8 mouse cellular contexts compared by ENCODE assay signal in the genomic region with DNA sequence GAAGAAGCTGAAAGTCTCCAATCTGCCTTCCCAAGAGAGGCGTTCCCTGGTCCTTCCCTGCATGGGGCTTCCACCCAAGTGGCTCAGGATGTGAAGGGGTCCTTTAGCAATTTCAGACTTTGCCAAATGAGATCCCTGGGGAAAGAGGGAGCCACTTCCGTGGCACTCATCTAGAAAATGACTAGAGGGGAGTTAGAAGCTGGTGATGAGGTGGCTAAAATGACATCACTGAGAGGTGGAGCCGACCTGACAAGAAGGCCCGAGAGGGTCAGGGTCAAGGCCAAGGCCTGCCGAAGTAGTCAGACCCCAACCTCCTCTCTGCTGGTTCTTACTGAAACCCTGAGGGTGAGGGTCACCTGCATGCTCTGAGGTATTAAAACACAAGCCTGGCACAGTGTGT. TPM values are rescaled to one million over a fixed set of nuclear protein-coding genes. Genes with fewer than 3 reads are reported as not detected.
A peak's percentile ranks its signal among the peaks of the same experiment; 100 is the strongest.
DNase-seq lines count a peak whose midpoint lies in the region; ATAC-seq and TF ChIP-seq lines count a peak whose summit lies in the region.

No protein-coding gene starts in this region.

- peaks cover 34% of the 10 kb centered on the region for H3K4me1 ChIP-seq in heart, embryonic 15.5 days (replicated peaks)
- peaks cover 3% of the 10 kb centered on the region; the same call in 1 of the 2 replicates for H3K4me1 ChIP-seq in lung, postnatal 0 days (ENCODE audit: insufficient read depth, low read depth, low read length)

- DNase-seq in cerebellum, adult 11-12 months = peak; percentile 64
- no peak for DNase-seq in cerebellum, postnatal 36 days
- peak; percentile 43 for DNase-seq in NIH3T3 (ENCODE audit: low read depth)
- no peak for DNase-seq in lung, postnatal 0 days (ENCODE audit: low spot score)
- no peak for DNase-seq in spleen, postnatal 10 days (ENCODE audit: low spot score in 2 of 2)
- no peak for DNase-seq in testis, postnatal 10 days (ENCODE audit: low spot score)
- no peak for DNase-seq in layer of hippocampus, postnatal 10 days (ENCODE audit: low spot score in 2 of 2)

- H3K4me3 ChIP-seq in heart, embryonic 15.5 days = peak overlapping the region; percentile 80
- H3K4me3 ChIP-seq in lung, postnatal 0 days (ENCODE audit: low read depth, low read length) = peak overlapping the region; percentile 76

- ATAC-seq in heart, embryonic 15.5 days (replicated peaks; ENCODE audit: insufficient number of reproducible peaks, insufficient read depth, low FRiP score, low read depth) = no peak
- no peak for ATAC-seq in lung, postnatal 0 days

- H3K9me3 ChIP-seq in heart, embryonic 15.5 days (replicated peaks) = no peaks in the 10 kb centered on the region
- H3K9me3 ChIP-seq in lung, postnatal 0 days (ENCODE audit: low read length) = no peaks in the 10 kb centered on the region

- H3K9ac ChIP-seq in heart, embryonic 15.5 days = peak overlapping the region; percentile 82; the same call in 1 of the 2 replicates
- peak overlapping the region; percentile 71; the same call in 1 of the 2 replicates for H3K9ac ChIP-seq in lung, postnatal 0 days (replicated peaks; ENCODE audit: low read depth)

- H3K27me3 ChIP-seq in heart, embryonic 15.5 days = peaks cover 7% of the 10 kb centered on the region; the same call in 1 of the 2 replicates
- H3K27me3 ChIP-seq in lung, postnatal 0 days (replicated peaks; ENCODE audit: insufficient read depth, low read length) = no peaks in the 10 kb centered on the region

- TF ChIP-seq EP300 in lung, postnatal 0 days (IDR thresholded peaks at IDR 0.05) = no peak

- H3K27ac ChIP-seq in heart, embryonic 15.5 days = 0 out of 2 replicates have a peak overlapping the region, but pooled peaks have one; percentile 58
- 0 out of 2 replicates have a peak overlapping the region, but pooled peaks have one; percentile 69 for H3K27ac ChIP-seq in lung, postnatal 0 days (ENCODE audit: low read length)

- no peak for TF ChIP-seq CTCF in lung, postnatal 0 days (IDR thresholded peaks at IDR 0.05)

- H3K36me3 ChIP-seq in heart, embryonic 15.5 days = no peaks in the 10 kb centered on the region
- H3K36me3 ChIP-seq in lung, postnatal 0 days (ENCODE audit: insufficient read depth, low read length) = no peaks in the 10 kb centered on the region

- peak overlapping the region; percentile 93 for H3K4me2 ChIP-seq in heart, embryonic 15.5 days
- H3K4me2 ChIP-seq in lung, postnatal 0 days (replicated peaks; ENCODE audit: low read depth, low read length) = peak overlapping the region; percentile 90

- WGBS in heart, embryonic 15.5 days = 23% methylated on average over 5 of the region's 5 CpGs
- 17% methylated on average over 5 of the region's 5 CpGs for WGBS in lung, postnatal 0 days

RNA-seq across cellular contexts. Expression of a gene that starts 1.2 kb away (rescaled TPM):
- 6.3 and 11.1 TPM in 2 replicates for polyA plus RNA-seq in heart, embryonic 15.5 days (2015; fragmentation: Nextera tagmentation; extraction: Ambion mirVana)
- 14.0 and 15.8 TPM in 2 replicates for polyA plus RNA-seq in lung, postnatal 0 days (2015; fragmentation: Nextera tagmentation; extraction: Ambion mirVana)
- total RNA-seq in layer of hippocampus, postnatal 10 days (2021) = 10 to 100 TPM; 18.4 to 19.1 TPM

RNA-seq across cellular contexts. Expression of a gene that starts 15.3 kb away (rescaled TPM):
- 7.6 and 11.2 TPM in 2 replicates for polyA plus RNA-seq in heart, embryonic 15.5 days (2015; fragmentation: Nextera tagmentation; extraction: Ambion mirVana)
- 16.0 and 17.9 TPM in 2 replicates for polyA plus RNA-seq in lung, postnatal 0 days (2015; fragmentation: Nextera tagmentation; extraction: Ambion mirVana)
- total RNA-seq in layer of hippocampus, postnatal 10 days (2021) = 10 to 100 TPM; 78.0 to 79.3 TPM

RNA-seq across cellular contexts. Expression of a gene that starts 20.7 kb away (rescaled TPM):
- 163 and 167 TPM in 2 replicates for polyA plus RNA-seq in heart, embryonic 15.5 days (2015; fragmentation: Nextera tagmentation; extraction: Ambion mirVana)
- 154 and 180 TPM in 2 replicates for polyA plus RNA-seq in lung, postnatal 0 days (2015; fragmentation: Nextera tagmentation; extraction: Ambion mirVana)
- total RNA-seq in layer of hippocampus, postnatal 10 days (2021) = 10 to 100 TPM; 86.3 to 96.3 TPM

RNA-seq across cellular contexts. Expression of a gene that starts 36.9 kb away (rescaled TPM):
- 1,570 and 2,168 TPM in 2 replicates for polyA plus RNA-seq in heart, embryonic 15.5 days (2015; fragmentation: Nextera tagmentation; extraction: Ambion mirVana)
- polyA plus RNA-seq in lung, postnatal 0 days (2015; fragmentation: Nextera tagmentation; extraction: Ambion mirVana) = 669 and 721 TPM in 2 replicates
- total RNA-seq in layer of hippocampus, postnatal 10 days (2021) = 100 to 1,000 TPM; 406 to 440 TPM

RNA-seq across cellular contexts. Expression of a gene that starts 37.0 kb away (rescaled TPM):
- 11.5 and 14.7 TPM in 2 replicates for polyA plus RNA-seq in heart, embryonic 15.5 days (2015; fragmentation: Nextera tagmentation; extraction: Ambion mirVana)
- polyA plus RNA-seq in lung, postnatal 0 days (2015; fragmentation: Nextera tagmentation; extraction: Ambion mirVana) = 18.6 and 19.1 TPM in 2 replicates
- 10 to 100 TPM; 57.6 to 66.7 TPM for total RNA-seq in layer of hippocampus, postnatal 10 days (2021)

Comparison
In these comparisons a context has a peak if more than half of its experiments do, and no peak if none do; other contexts are left out.
1. DNase-seq: peak in cerebellum, adult 11-12 months (single experiment) and NIH3T3 (single experiment); none in cerebellum, postnatal 36 days (0 of 2), lung, postnatal 0 days (single experiment), spleen, postnatal 10 days (0 of 2), testis, postnatal 10 days (single experiment) and layer of hippocampus, postnatal 10 days (0 of 2).